Mouse (Mus musculus) adrenal gland, postnatal 14 days (tissue): ENCODE measurements around the gene Gabbr1. TPM values are rescaled to one million over a fixed set of nuclear protein-coding genes. Genes with fewer than 3 reads are reported as not detected.
"Not testable (repeated sequence)": the region's sequence is repeated elsewhere in the genome, so short reads cannot be mapped to it uniquely, and the experiment has no call there.

Source experiments
- DNase-seq: peaks from one replicate; pipeline ENCODE4 v3.0.0; 2021; ENCODE audit warnings: mixed read lengths
- long read RNA-seq, 2 experiments: library from polyadenylated mRNA; stranded (forward); transcript quantifications; one replicate each; pipeline ENCODE4 v2.0.0; 2021
- total RNA-seq: library from RNA; stranded (reverse); gene quantifications from 2 replicates; pipeline ENCODE4 v1.2.3, GENCODE M21; 2021

Gene Gabbr1
- 24.2 and 32.7 TPM in 2 replicates for total RNA-seq
- long read RNA-seq, experiment 1, partial matches to known transcripts = 2 of 5 reads
- long read RNA-seq, experiment 1, other reads (novel, unspliced or antisense) = 2 of 5 reads
- long read RNA-seq, experiment 2, partial matches to known transcripts = 0 of 3 reads
- long read RNA-seq, experiment 2, other reads (novel, unspliced or antisense) = 1 of 3 reads

- DNase-seq = peak; percentile 87
Observed at GRCm38 (mm10) chr17:37045611-37046311, at the start of gene Gabbr1. TSS of gene Gabbr1 (plus strand) at chr17:37045966.

GRCm38 (mm10) chr17:36997033-36997735, 48.6 kb upstream of the Gabbr1 start:
- DNase-seq = peak; percentile 88

GRCm38 (mm10) chr17:36998477-36998876, 47.3 kb upstream of the Gabbr1 start:
- no peak for DNase-seq

- DNase-seq = no peak
Observed at GRCm38 (mm10) chr17:37000863-37001262, 44.9 kb upstream of the Gabbr1 start, which contains the start of gene Zfp57. TSS of gene Zfp57 (plus strand) at chr17:37001163.

- peak; percentile 47 for DNase-seq
Observed at GRCm38 (mm10) chr17:37002364-37003330, 43.1 kb upstream of the Gabbr1 start.

DNA sequence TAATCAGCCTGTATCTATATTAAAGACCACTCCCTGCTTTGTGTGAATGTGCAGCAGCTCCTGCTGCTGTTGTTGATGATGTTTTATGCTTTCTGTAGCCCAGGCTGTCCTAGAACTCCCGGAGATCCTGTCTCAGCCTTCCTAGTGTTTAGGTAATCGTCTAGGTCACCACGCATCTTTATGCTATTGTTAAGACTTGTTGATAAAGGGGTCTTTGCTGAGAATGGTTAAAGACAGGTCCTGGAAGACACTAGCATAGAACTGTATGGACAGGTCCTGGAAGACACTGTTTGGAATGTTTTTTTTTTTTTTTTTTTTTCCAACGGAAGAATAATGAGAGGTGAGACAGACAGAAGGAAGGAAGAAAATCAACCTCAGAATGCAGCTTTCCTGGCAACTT, 42.4 kb upstream of the Gabbr1 start:
- no peak for DNase-seq

DNA sequence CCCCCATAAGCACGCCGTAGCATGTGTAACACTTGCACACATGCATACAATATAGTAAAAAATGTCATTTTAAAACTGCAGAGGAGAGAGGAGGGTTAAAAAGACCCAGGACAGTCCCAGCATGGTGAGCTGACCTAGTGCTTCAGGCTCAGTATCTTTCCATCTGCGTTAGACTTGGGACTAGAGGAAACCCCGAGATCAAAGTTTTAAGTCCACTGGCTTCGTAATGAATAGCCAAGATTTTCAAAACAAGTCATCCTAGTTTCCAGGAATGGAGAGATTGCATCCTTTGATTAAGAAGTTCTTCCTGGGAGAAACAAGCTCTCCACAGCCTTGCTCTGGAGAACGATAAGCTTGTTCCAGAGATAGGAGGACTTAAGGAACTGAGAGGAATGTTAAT, 37.6 kb upstream of the Gabbr1 start:
- DNase-seq = no peak

DNA sequence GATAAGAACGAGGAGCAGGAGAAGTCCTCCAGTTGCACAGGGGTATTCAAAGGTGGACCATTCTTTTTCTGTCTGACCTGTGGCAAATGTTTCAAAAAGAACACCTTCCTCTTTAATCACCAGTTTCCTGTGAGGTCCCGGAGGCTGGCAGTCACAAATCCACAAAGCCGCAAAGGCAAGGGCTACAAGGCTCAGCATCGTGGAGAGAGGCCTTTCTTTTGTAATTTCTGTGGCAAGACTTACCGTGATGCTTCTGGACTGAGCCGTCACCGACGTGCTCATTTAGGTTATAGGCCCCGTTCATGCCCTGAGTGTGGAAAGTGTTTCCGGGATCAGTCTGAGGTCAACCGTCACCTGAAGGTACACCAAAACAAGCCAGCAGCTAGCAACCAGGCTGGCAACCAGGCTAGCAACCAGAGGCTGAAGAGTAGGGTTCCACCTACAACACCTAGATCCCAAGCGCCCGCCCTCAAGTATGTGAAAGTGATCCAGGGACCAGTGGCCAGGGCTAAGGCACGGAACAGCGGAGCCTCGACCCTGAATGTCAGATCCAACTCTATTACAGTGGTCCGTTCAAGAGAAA, 36.2 kb upstream of the Gabbr1 start:
- no peak for DNase-seq

DNA sequence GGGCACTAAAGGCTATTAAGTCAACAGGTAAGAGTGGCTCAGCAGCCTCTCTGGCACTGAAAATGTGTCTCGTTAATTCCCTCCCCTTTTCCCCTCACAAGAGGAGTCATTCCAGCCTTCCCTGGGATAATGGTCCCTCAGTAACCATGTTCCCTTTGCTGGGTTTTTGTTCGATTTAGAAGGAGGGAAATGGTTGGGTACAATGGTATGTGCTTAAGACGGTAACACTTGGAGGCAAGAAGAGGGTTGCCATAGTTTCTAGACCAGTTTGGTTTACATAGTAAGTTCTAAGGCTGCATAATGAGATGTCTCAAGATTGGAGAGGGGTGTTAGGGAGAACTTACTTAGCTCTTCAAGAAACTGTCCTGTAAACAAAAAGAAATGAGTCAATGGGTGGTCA, 34.0 kb upstream of the Gabbr1 start:
- no peak for DNase-seq

DNA sequence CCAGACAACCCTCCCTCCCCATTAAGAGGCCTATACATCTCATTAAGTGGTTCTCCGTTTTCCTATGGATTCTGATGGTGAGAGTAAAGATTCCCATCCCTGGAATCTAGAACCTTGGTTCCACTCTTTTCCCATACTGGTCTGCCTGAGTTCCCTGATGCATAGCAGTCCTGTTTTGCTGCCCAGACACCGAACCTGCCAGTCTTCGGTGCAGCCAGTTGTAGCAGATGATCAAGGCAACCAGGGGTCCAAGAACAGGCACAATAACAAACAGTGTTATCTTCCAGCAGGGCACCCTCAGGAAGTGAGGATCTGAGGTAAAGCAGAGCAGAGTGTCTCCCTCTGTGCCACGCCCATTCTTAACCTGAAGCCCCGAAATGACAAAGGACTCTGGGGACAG, 33.6 kb upstream of the Gabbr1 start:
- no peak for DNase-seq

DNA sequence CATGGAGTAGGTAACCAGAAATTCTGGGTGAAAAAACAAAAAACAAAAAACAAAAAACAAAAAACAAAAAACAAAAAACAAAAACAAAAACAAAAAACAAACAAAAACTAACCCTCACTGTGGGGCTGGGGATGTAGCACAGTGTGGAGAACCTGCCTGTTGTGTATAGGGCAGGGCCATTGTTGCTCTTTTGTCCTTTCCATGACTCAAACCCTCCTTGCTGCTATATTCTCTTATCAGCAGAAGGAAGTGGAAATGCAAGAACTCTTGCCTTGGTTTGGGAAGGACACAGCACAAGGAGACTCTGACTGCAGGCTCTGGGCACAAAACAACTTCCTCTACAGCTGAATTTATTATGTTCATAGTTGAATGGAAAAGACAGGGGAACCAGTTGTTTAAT, 29.4 kb upstream of the Gabbr1 start:
- DNase-seq = no peak

DNA sequence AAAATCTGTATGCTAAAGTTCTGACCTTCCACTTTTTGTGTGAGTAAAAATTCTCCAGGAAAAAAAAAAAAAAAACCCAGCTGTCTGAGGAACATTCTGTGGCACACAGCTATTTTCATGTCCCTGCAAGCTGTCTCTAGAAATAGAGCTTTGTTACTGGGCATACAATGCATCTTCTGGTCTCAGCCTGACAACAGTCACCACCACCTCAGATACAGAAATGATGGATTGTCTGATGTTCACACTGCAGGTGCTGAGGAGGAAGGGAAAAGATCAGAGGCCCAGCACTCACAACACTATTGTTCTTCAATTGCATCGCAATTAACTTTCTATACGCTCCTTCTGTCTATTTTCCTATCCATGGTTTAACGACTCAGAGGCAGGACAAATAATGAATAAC, 27.4 kb upstream of the Gabbr1 start:
- DNase-seq = no peak

GRCm38 (mm10) chr17:37019242-37019641, 26.5 kb upstream of the Gabbr1 start:
- not testable (repeated sequence) for DNase-seq

GRCm38 (mm10) chr17:37022628-37023576, 22.9 kb upstream of the Gabbr1 start, which contains the start of gene Mog:
TSS of gene Mog (minus strand) at chr17:37023398.
- DNase-seq = no peak

- no peak for DNase-seq
Observed at GRCm38 (mm10) chr17:37026425-37026824, 19.3 kb upstream of the Gabbr1 start.

DNA sequence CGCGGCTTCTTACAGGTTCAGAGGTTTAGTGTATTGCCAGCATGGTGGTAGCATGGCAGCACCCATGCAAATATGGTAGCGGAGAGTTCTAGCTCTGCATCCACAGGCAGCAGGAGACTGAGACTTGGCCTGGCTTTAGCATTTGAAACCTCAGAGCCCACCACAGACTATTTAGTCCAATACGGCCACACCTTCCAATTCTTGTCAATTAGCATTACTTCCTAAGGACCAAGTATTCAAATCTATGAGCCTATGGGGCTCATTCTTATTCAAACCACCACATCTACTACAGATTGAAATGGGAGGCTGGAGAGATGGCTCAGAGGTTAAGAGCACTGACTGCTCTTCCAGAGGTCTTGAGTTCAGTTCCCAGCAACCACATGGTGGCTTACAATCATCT, 18.3 kb upstream of the Gabbr1 start:
- DNase-seq = no peak

- DNase-seq = no peak
Observed at GRCm38 (mm10) chr17:37028212-37028611, 17.6 kb upstream of the Gabbr1 start.

DNA sequence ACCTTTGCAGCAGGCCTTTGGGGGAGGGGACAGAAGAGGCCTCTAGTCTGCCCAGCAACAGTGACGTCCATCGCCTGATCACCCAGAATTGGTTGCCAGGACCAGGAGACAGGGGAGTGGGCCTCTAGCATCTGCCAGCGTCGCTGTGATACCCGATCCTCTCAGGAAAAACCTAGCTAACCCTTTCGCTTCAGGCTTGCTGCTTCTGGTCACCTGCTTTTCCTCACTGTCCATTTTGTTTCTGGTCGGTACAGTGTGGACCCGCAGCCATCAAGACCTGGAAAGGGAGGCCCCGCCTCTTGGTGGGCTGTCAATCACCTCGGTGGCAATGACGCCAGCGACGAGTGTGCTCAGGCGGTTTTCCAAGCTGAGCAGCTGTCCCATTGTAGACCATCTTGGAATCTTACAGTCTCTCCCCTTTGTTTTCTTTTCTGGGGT, 17.1 kb upstream of the Gabbr1 start:
- peak; percentile 91 for DNase-seq

DNA sequence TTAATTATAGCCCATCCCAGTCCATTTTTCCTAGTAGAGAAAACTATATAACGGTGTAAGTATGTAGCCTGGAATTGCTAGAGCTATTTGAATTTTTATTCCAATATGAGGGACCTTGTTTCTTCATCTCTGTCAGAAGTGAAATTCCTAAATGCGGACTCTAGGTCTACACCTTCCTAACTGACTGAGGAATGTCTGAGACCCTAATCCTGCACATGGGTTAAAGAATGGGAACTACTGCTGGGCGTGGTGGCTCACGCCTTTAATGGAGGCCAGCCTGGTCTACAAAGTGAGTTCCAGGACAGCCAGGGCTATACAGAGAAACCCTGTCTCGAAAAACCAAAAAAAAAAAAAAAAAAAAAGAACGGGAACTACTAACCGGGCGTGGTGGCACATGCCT, 16.6 kb upstream of the Gabbr1 start:
- DNase-seq = no peak

GRCm38 (mm10) chr17:37039127-37039894, 6.5 kb upstream of the Gabbr1 start:
- DNase-seq = no peak
